Mouse (Mus musculus): ENCODE measurements around the gene Tmem29. TPM values are rescaled to one million over a fixed set of nuclear protein-coding genes. Genes with fewer than 3 reads are reported as not detected.
"Not testable (repeated sequence)": the region's sequence is repeated elsewhere in the genome, so short reads cannot be mapped to it uniquely, and the experiment has no call there.

Tmem29 gene
- polyA plus RNA-seq (2014; fragmentation: Nextera tagmentation; extraction: Ambion mirVana) = 33.9 and 37.5 TPM in 2 replicates

DNA sequence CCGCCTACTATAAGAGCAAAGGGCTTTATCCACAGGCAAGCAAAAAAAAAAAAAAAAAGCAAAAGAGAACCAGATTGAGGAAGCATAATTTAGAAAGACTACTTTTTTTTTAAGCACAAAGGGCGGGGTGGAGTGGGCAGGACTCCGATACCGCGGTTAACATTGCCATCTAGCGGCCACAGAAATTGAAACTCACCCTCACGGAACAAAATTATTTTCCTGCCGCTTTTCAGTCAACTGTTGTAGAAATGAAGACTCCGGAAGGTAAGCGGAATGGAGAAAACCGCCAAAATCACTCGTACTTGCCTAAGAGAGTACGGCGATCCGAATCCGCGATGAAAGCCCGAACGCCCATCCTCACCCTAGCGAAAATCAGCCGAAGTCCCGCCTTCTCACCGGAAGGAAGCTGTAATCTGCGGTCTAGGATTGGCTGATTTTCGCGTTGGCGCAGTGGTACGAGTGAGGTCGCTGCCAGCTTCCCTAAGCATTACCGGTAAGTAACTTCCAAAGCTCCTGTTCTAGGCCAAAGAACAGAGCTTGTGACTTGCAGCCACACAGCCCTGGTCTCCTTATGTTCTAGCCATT, at the start of gene Tmem29:
Tmem29 (minus strand) TSS at position 389 of the 585 bp plus-strand sequence.
- peak within 1 kb of the TSS; percentile 48 for H3K4me3 ChIP-seq (ENCODE audit: low read depth, low read length)
- H3K4me2 ChIP-seq (ENCODE audit: low read length) = peak within 1 kb of the TSS; percentile 45
- no peaks in the 10 kb centered on the region for H3K4me1 ChIP-seq (replicated peaks; ENCODE audit: control insufficient read depth, insufficient read depth, low read length)
- H3K9ac ChIP-seq (ENCODE audit: low read length) = peak within 1 kb of the TSS; percentile 44
- DNase-seq (ENCODE audit: low spot score) (peak; percentile 85), ATAC-seq (replicated peaks; ENCODE audit: low FRiP score, low TSS enrichment, low read depth) (peak; percentile 98)
- H3K27ac ChIP-seq (ENCODE audit: low read depth) = peak within 1 kb of the TSS; percentile 71
- no peaks in the 10 kb centered on the region for H3K9me3 ChIP-seq (ENCODE audit: control insufficient read depth, low read length)
- no peaks in the 10 kb centered on the region for H3K27me3 ChIP-seq (replicated peaks; ENCODE audit: control insufficient read depth, insufficient read depth, low read length)
- WGBS = 2% methylated on average over 30 of the region's 30 CpGs
- H3K36me3 ChIP-seq (ENCODE audit: control insufficient read depth, insufficient read depth, low read length) = no peaks in the 10 kb centered on the region

DNA sequence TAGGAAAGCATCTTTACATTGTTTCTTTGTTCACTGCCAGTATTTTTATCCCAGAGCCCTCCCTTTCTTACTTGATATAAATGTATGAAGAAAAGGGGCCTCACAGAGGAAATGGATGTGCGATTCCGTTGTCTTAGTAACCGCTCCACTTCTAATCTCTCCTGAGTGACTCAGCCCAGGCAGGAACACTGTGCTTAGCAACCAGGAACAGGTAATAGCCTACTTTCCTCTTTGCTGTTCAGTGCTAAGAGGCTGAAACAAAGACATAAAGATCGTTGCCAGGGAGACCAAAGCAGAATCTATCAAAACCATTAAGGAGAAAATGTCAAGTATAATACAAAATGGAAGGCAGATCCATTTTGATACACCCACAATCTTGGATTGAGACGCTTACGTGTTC, 49.7 kb upstream of the Tmem29 start:
- H3K27me3 ChIP-seq (replicated peaks; ENCODE audit: control insufficient read depth, insufficient read depth, low read length) = no peaks in the 10 kb centered on the region
- no peak overlapping the region for H3K4me3 ChIP-seq (ENCODE audit: low read depth, low read length)
- H3K9ac ChIP-seq (ENCODE audit: low read length) = no peak overlapping the region
- DNase-seq (ENCODE audit: low spot score) (no peak), ATAC-seq (replicated peaks; ENCODE audit: low FRiP score, low TSS enrichment, low read depth) (no peak)
- no peaks in the 10 kb centered on the region for H3K9me3 ChIP-seq (ENCODE audit: control insufficient read depth, low read length)
- no peak overlapping the region for H3K4me2 ChIP-seq (ENCODE audit: low read length)
- WGBS = 76% methylated on average over 6 of the region's 6 CpGs
- no peaks in the 10 kb centered on the region for H3K4me1 ChIP-seq (replicated peaks; ENCODE audit: control insufficient read depth, insufficient read depth, low read length)
- H3K27ac ChIP-seq (ENCODE audit: low read depth) = no peak overlapping the region
- no peaks in the 10 kb centered on the region for H3K36me3 ChIP-seq (ENCODE audit: control insufficient read depth, insufficient read depth, low read length)

DNA sequence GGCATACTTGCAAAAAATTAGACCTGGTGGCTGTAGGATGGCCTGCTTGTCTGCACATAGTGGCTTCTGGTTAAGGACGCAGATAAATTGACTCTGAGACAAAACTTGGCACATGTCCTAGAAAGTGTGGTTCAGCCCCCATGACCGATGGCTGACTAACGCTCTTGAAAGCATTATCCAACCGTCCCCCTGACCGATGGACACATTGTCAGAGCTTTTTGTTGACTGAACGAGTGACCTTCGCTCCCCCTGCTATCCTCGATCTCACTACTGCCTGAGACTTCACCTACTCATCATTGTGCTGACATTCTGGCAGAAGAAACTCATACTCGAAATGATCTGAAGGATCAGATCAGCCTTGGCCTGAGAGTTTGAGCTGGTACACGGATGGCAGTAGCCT, 28.9 kb upstream of the Tmem29 start:
- ATAC-seq (replicated peaks; ENCODE audit: low FRiP score, low TSS enrichment, low read depth) = not testable (repeated sequence)
- WGBS = no CpG with 5 or more reads among the region's 10 CpGs

DNA sequence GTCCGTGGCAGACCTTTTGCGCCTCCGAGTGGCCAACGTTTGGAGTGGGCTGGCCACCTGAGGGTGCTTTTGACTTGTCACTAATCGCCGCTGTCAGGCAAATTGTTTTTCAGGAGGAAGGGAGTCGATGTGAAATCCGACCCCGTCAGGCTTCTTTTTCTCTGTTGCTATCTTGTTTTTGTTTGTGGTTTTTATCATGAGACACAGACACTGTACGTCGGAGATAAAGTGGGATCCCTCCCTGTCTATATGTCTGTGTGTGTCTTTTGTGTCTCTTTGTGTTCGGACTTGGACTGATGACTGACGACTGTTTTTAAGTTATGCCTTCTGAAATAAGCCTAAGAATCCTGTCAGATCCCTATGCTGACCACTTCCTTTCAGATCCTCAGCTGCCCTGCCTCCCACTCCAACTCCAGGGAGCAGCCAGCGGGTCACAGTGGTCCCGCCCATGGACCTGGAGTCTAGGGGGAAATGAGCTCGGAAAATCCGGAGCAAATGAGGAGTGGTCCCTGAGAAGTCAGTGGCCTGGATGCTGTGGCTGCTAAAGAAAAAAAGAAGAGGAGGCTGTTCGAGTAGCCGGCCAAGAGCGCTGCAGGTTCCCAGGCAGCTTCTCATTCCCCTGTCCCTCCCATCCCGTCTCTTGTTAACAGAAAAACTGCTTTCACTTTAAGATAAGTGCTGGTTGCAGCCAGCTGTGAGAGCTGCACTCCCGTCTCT, 27.5 kb upstream of the Tmem29 start:
- not testable (repeated sequence) for H3K4me1 ChIP-seq (replicated peaks; ENCODE audit: control insufficient read depth, insufficient read depth, low read length); H3K9ac ChIP-seq (ENCODE audit: low read length); H3K9me3 ChIP-seq (ENCODE audit: control insufficient read depth, low read length); ATAC-seq (replicated peaks; ENCODE audit: low FRiP score, low TSS enrichment, low read depth); H3K4me2 ChIP-seq (ENCODE audit: low read length); H3K4me3 ChIP-seq (ENCODE audit: low read depth, low read length); DNase-seq (ENCODE audit: low spot score); H3K27me3 ChIP-seq (replicated peaks; ENCODE audit: control insufficient read depth, insufficient read depth, low read length); H3K27ac ChIP-seq (ENCODE audit: low read depth); H3K36me3 ChIP-seq (ENCODE audit: control insufficient read depth, insufficient read depth, low read length)
- WGBS = 65% methylated on average over 7 of the region's 22 CpGs

More for the DNA sequence above, 28.9 kb upstream of the Tmem29 start:
- H3K4me1 ChIP-seq (replicated peaks; ENCODE audit: control insufficient read depth, insufficient read depth, low read length); H3K27ac ChIP-seq (ENCODE audit: low read depth); H3K4me2 ChIP-seq (ENCODE audit: low read length); H3K36me3 ChIP-seq (ENCODE audit: control insufficient read depth, insufficient read depth, low read length); H3K9me3 ChIP-seq (ENCODE audit: control insufficient read depth, low read length); H3K9ac ChIP-seq (ENCODE audit: low read length); H3K4me3 ChIP-seq (ENCODE audit: low read depth, low read length); H3K27me3 ChIP-seq (replicated peaks; ENCODE audit: control insufficient read depth, insufficient read depth, low read length); DNase-seq (ENCODE audit: low spot score): not testable (repeated sequence)

DNA sequence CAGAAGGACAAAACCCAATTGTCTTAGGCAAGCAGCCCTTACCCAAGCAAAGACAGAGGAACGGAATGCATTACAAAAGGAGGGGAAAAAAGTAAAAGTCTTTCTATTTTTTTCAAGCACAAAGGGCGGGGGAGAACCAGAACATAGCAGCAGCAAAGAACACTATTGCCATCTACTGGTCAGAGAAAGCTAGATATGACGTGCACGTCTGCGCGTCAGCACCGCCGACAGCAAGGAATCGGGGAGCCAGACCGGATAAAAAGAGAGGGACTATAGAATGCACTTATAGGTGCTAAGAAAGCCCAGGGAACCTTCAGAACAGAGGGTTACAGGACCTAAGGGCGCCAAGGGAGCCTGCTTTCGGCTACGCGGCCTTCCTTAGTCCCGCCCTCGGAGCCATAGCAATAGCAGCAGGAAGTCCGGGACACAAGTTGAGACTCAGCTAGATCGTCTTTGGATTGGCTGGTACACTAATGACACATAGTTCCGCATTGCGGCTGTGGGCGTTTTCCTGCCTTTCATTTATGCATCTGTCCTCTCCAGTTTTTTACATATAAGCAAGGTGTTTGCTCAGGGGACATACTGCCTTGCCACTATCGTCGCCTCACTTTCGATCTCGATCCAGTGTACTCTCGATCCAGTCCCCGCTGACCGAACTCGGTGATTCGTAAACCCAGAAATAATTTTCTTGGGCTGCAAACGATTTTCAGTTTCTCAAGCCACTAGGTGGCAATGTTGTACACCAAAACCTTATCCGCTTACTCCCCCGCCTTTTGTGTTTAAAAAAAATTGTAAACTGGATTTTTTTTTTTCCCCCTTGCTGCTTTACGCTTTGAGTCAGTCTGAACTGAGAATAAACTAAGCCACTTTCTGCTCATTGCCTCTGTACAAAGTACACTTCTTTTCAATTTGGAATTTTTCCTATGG, 19.2 kb upstream of the Tmem29 start:
- H3K27ac ChIP-seq (ENCODE audit: low read depth) = peak overlapping the region; percentile 85
- peak; percentile 96 for ATAC-seq (replicated peaks; ENCODE audit: low FRiP score, low TSS enrichment, low read depth)
- H3K36me3 ChIP-seq (ENCODE audit: control insufficient read depth, insufficient read depth, low read length) = no peaks in the 10 kb centered on the region
- peak overlapping the region; percentile 46 for H3K4me3 ChIP-seq (ENCODE audit: low read depth, low read length)
- H3K4me2 ChIP-seq (ENCODE audit: low read length) = peak overlapping the region; percentile 12; the same call in 1 of the 2 replicates
- DNase-seq (ENCODE audit: low spot score) = peak; percentile 94
- no peaks in the 10 kb centered on the region for H3K4me1 ChIP-seq (replicated peaks; ENCODE audit: control insufficient read depth, insufficient read depth, low read length)
- WGBS = under 1% methylated on average over 34 of the region's 34 CpGs
- peak overlapping the region; percentile 54 for H3K9ac ChIP-seq (ENCODE audit: low read length)
- H3K9me3 ChIP-seq (ENCODE audit: control insufficient read depth, low read length) = no peaks in the 10 kb centered on the region
- no peaks in the 10 kb centered on the region for H3K27me3 ChIP-seq (replicated peaks; ENCODE audit: control insufficient read depth, insufficient read depth, low read length)

DNA sequence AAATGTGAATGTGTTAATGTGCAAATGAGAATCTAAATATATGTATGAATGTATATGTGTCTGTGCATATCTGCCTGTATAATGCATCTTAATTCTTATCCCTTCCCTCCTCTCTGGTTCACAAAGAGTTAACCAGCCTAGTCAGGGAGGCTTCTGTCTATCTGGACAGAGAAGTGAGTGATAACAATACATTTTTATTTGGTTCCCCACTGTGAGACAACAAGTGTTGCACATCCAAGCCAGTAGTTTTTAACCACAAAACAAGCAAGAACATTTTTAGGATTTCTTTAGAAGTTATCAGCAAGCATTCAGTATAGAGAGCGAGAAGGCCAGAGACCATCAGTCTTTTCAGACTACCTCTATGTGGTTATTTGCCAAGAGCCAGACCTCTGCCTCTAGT, 12.5 kb upstream of the Tmem29 start:
- Histone ChIP-seq H3K36me3 (ENCODE audit: control insufficient read depth, insufficient read depth, low read length) (no peaks in the 10 kb centered on the region), H3K4me3 (ENCODE audit: low read depth, low read length) (no peak overlapping the region), H3K4me2 (ENCODE audit: low read length) (no peak overlapping the region), H3K9me3 (ENCODE audit: control insufficient read depth, low read length) (no peaks in the 10 kb centered on the region), H3K9ac (ENCODE audit: low read length) (no peak overlapping the region), H3K27ac (ENCODE audit: low read depth) (no peak overlapping the region), H3K4me1 (replicated peaks; ENCODE audit: control insufficient read depth, insufficient read depth, low read length) (no peaks in the 10 kb centered on the region), H3K27me3 (replicated peaks; ENCODE audit: control insufficient read depth, insufficient read depth, low read length) (no peaks in the 10 kb centered on the region)
- WGBS = 86% methylated on average over 1 of the region's 1 CpGs
- DNase-seq (ENCODE audit: low spot score) (no peak), ATAC-seq (replicated peaks; ENCODE audit: low FRiP score, low TSS enrichment, low read depth) (no peak)

DNA sequence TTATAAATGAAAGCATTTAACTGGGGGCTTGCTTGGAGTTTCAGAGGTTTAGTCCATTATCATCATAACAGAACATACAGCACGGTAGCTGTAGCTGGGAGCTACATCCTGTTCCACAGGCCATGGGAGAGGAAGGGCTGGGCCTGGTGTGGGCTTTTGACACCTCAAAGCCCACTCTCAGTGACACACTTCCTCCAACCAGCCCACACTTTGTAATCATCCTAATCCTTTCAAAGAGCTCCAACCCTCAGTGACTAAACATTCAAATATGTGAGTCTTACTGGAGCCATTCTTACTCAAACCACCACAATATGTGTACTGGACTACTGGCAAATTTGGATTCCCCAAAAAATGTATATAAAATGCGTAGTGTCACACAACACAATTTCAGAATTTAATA, 9.3 kb upstream of the Tmem29 start:
- Histone ChIP-seq H3K9ac (ENCODE audit: low read length) (no peak overlapping the region), H3K4me2 (ENCODE audit: low read length) (no peak overlapping the region), H3K4me1 (replicated peaks; ENCODE audit: control insufficient read depth, insufficient read depth, low read length) (no peaks in the 10 kb centered on the region), H3K4me3 (ENCODE audit: low read depth, low read length) (no peak overlapping the region), H3K9me3 (ENCODE audit: control insufficient read depth, low read length) (no peaks in the 10 kb centered on the region), H3K36me3 (ENCODE audit: control insufficient read depth, insufficient read depth, low read length) (no peaks in the 10 kb centered on the region), H3K27me3 (replicated peaks; ENCODE audit: control insufficient read depth, insufficient read depth, low read length) (no peaks in the 10 kb centered on the region), H3K27ac (ENCODE audit: low read depth) (no peak overlapping the region)
- ATAC-seq (replicated peaks; ENCODE audit: low FRiP score, low TSS enrichment, low read depth) = no peak
- WGBS = 89% methylated on average over 2 of the region's 2 CpGs
- no peak for DNase-seq (ENCODE audit: low spot score)

DNA sequence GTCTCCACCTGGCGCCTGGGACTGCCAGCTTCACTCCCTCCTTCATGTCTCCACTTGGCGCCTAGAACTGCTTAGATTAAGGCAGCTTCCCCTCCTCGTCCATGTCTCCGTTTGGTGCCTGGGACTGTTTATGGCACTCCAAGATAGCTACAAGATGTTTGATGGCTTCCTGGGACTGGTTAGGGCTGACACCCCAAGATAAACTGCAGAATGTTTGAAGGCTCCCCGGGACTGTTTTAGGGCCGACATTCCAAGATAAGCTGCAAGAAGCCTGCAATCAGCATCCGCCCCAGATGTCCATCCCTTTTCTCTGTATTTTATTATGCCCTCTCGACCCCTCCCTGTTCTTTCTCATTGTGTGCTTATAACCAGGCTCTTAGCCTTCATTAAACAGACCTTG, 7.9 kb upstream of the Tmem29 start:
- H3K27me3 ChIP-seq (replicated peaks; ENCODE audit: control insufficient read depth, insufficient read depth, low read length); H3K4me2 ChIP-seq (ENCODE audit: low read length); H3K9me3 ChIP-seq (ENCODE audit: control insufficient read depth, low read length); H3K9ac ChIP-seq (ENCODE audit: low read length); ATAC-seq (replicated peaks; ENCODE audit: low FRiP score, low TSS enrichment, low read depth); DNase-seq (ENCODE audit: low spot score); H3K36me3 ChIP-seq (ENCODE audit: control insufficient read depth, insufficient read depth, low read length); H3K4me3 ChIP-seq (ENCODE audit: low read depth, low read length); H3K27ac ChIP-seq (ENCODE audit: low read depth); H3K4me1 ChIP-seq (replicated peaks; ENCODE audit: control insufficient read depth, insufficient read depth, low read length): not testable (repeated sequence)
- 41% methylated on average over 8 of the region's 8 CpGs for WGBS
